Mouse (Mus musculus) heart, postnatal 36 days (tissue): ENCODE results near the gene Caly. TPM values are rescaled to one million over a fixed set of nuclear protein-coding genes. Genes with fewer than 3 reads are reported as not detected.

Experiments
- DNase-seq, 2 experiments: peaks; one replicate each; pipeline ENCODE4 v3.0.0; 2021 to 2022
- intact Hi-C: fragments of 180-260 bp; cut with DNase I; formaldehyde crosslinking; loops from one replicate; pipeline ENCODE4 v1.15.1; 2025
- total RNA-seq, 2 experiments: library from RNA; stranded (reverse); gene quantifications; 2 replicates each; pipeline ENCODE4 v1.2.3; 2021

The Caly gene
- total RNA-seq, 2 experiments from 2014 or later, result not detected

GRCm38 (mm10) chr7:140092924-140093528 is 10.7 kb upstream of the Caly start, which contains the start of gene Prap1:
Gene Prap1, plus strand, starts transcription at chr7:140093395.
- intact Hi-C loops, result no loop called here
- DNase-seq, result no peak

- DNase-seq, result no peak
- intact Hi-C loops, result no loop called here
These were observed 8.3 kb upstream of the Caly start for GRCm38 (mm10) chr7:140090601-140091000.

GRCm38 (mm10) chr7:140081408-140082241 is 723 bp downstream of the Caly start:
- no peak for DNase-seq
- intact Hi-C loops, result no loop called here

- peak; percentile 54 to 58 for DNase-seq
- intact Hi-C loops, result no loop called here
These were observed 1.7 kb downstream of the Caly start for GRCm38 (mm10) chr7:140080503-140081156.

- intact Hi-C loops, result loop anchor here (1.0 to 10.0 kb wide), 2 partner anchors 63 to 756 kb away; partner anchors contain the start of gene Urah
- DNase-seq, result peak; percentile 63 to 75
These were observed 3.6 kb downstream of the Caly start for GRCm38 (mm10) chr7:140078711-140079110.

- intact Hi-C loops, result loop anchor here (1.0 to 10.0 kb wide), 2 partner anchors 64 to 757 kb away; partner anchors contain the start of gene Urah
- no peak for DNase-seq
These were observed 4.7 kb downstream of the Caly start for GRCm38 (mm10) chr7:140077698-140078097.

- DNase-seq, result peak in 1 of 2 experiments; percentile 16
These were observed 12.2 kb downstream of the Caly start for GRCm38 (mm10) chr7:140070042-140070711.

GRCm38 (mm10) chr7:140067397-140067796 is 15.0 kb downstream of the Caly start:
- no peak for DNase-seq
- intact Hi-C loops, result no loop called here

More at GRCm38 (mm10) chr7:140070042-140070711, 12.2 kb downstream of the Caly start:
- intact Hi-C loops, result loop anchor here (10.0 kb wide), 1 partner anchor 765 kb away; the partner anchor contains the start of gene Urah

- intact Hi-C loops, result loop anchor here (1.0 kb wide), 2 partner anchors 94 to 158 kb away; no protein-coding TSS in a partner anchor
- DNase-seq, result peak; percentile 48 to 67
These were observed 19.3 kb downstream of the Caly start for GRCm38 (mm10) chr7:140063092-140063491.

- intact Hi-C loops, result no loop called here
- DNase-seq, result no peak
These were observed 20.0 kb downstream of the Caly start for GRCm38 (mm10) chr7:140062307-140062706.

GRCm38 (mm10) chr7:140061832-140062130 is 20.6 kb downstream of the Caly start:
- intact Hi-C loops, result no loop called here
- DNase-seq, result no peak

- intact Hi-C loops, result no loop called here
- DNase-seq, result peak in 1 of 2 experiments; percentile 5
These were observed 21.2 kb downstream of the Caly start for GRCm38 (mm10) chr7:140060936-140061831.

GRCm38 (mm10) chr7:140059601-140060000 is 22.7 kb downstream of the Caly start:
- no peak for DNase-seq
- intact Hi-C loops, result no loop called here

- intact Hi-C loops, result no loop called here
These were observed 23.8 kb downstream of the Caly start for GRCm38 (mm10) chr7:140058528-140058927.

GRCm38 (mm10) chr7:140057413-140058407 is 24.6 kb downstream of the Caly start:
- intact Hi-C loops, result no loop called here

More at GRCm38 (mm10) chr7:140058528-140058927, 23.8 kb downstream of the Caly start:
- DNase-seq, result no peak

GRCm38 (mm10) chr7:140054124-140054523 is 28.2 kb downstream of the Caly start:
- DNase-seq, result no peak
- intact Hi-C loops, result no loop called here

More at GRCm38 (mm10) chr7:140057413-140058407, 24.6 kb downstream of the Caly start:
- DNase-seq, result no peak

- peak; percentile 16 to 28 for DNase-seq
- intact Hi-C loops, result no loop called here
These were observed 33.1 kb downstream of the Caly start for GRCm38 (mm10) chr7:140049115-140049689.
